Mouse (Mus musculus): ENCODE data around the gene Kif5a.

DNA sequence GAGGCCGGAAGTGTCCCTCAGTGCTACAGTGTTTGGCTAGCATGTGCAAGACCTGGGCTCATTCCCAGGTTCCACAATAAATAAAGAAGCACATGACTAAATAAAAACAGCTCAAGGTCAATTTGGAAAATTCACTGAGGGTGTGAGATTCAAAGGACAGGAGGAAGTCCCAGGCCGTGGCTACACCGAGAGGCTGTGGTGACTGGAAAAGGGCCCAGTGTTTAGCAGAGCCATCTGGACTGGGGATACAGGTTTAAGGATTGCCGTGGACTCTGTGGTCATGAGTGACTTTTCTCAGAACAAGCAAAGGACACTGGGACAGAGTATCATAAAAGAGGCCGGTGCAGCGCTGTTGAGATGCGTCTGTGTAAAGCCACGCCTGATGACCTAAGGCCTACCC lies 49.9 kb downstream of the Kif5a start:
- TF ChIP-seq CTCF (IDR thresholded peaks at IDR 0.05; ENCODE audit: low read depth) (no peak), EP300 (IDR thresholded peaks at IDR 0.05; ENCODE audit: low read depth) (no peak)

Measured in liver, postnatal 0 days (tissue).